Mouse (Mus musculus) colon, adult 2 months (tissue): ENCODE measurements around the gene 5530400C23Rik. TPM values are rescaled to one million over a fixed set of nuclear protein-coding genes. Genes with fewer than 3 reads are reported as not detected.

ENCODE experiments used
- polyA plus RNA-seq: library from polyadenylated mRNA; depleted of rRNA; stranded (reverse); fragments of >200 nt; gene quantifications from 2 replicates; pipeline ENCODE4 v1.2.3, GENCODE M21; 2012; rRNA removed

5530400C23Rik gene
- polyA plus RNA-seq: not detected in 2 replicates

GRCm38 (mm10) chr6:133291916-133292315 lies at the start of gene 5530400C23Rik:
Gene 5530400C23Rik, plus strand, starts transcription at chr6:133292216.

Other genes with a start within 250 kb of the 5530400C23Rik start
- gene Tas2r140, start 236.4 kb upstream of the 5530400C23Rik start, polyA plus RNA-seq: not detected in 2 replicates
- gene Smim10l1, start 187.3 kb upstream of the 5530400C23Rik start, polyA plus RNA-seq: 169 and 171 TPM in 2 replicates